Mouse (Mus musculus) thymus, adult 2 months (tissue): ENCODE data around the gene Gfra1.

ENCODE experiments used
- CTCF ChIP-seq: fragments of 200-500 bp; IDR thresholded peaks from 2 replicates; pipeline ENCODE4 v1.5.1; 2012; ENCODE audit warnings: mild to moderate bottlenecking, control low read depth, low read length, moderate library complexity, borderline replicate concordance; ENCODE audit not compliant: control insufficient read depth, poor library complexity, insufficient read depth; ENCODE audit errors: extremely low read depth
- POLR2A ChIP-seq: fragments of 200-500 bp; IDR thresholded peaks from 2 replicates; pipeline ENCODE4 v1.6.1; 2012; ENCODE audit warnings: mild to moderate bottlenecking, low read length, control low read depth, moderate library complexity; ENCODE audit not compliant: control insufficient read depth, poor library complexity, insufficient read depth; ENCODE audit errors: extremely low read depth

GRCm38 (mm10) chr19:58341351-58341750, 114.4 kb downstream of the Gfra1 start:
- TF ChIP-seq POLR2A, result no peak
- TF ChIP-seq CTCF, result no peak
